Mouse (Mus musculus): ENCODE results near the gene Proser2.

- TF ChIP-seq CTCF (IDR thresholded peaks at IDR 0.05; ENCODE audit: control insufficient read depth, insufficient read depth, insufficient read length) (no peak), USF1 (IDR thresholded peaks at IDR 0.05; ENCODE audit: low read depth) (no peak), CEBPB (IDR thresholded peaks at IDR 0.05; ENCODE audit: low read depth) (no peak), MYOG (IDR thresholded peaks at IDR 0.05; ENCODE audit: control insufficient read depth, extremely low read depth, insufficient read length) (no peak), FOSL1 (IDR thresholded peaks at IDR 0.05; ENCODE audit: insufficient read depth, low read length, poor library complexity, severe bottlenecking) (no peak), MAX (IDR thresholded peaks at IDR 0.05) (no peak), MYOD1 (IDR thresholded peaks at IDR 0.05; ENCODE audit: control insufficient read depth, insufficient read length, low read depth) (no peak)
Measured at GRCm38 (mm10) chr2:6059291-6059690, 70.7 kb downstream of the Proser2 start.

Measured in C2C12 (cell line).